Mouse (Mus musculus): ENCODE results near the gene Tm7sf2. TPM values are rescaled to one million over a fixed set of nuclear protein-coding genes. Genes with fewer than 3 reads are reported as not detected.

The Tm7sf2 gene
- polyA plus RNA-seq, 1 experiment: 76.1 TPM

DNA sequence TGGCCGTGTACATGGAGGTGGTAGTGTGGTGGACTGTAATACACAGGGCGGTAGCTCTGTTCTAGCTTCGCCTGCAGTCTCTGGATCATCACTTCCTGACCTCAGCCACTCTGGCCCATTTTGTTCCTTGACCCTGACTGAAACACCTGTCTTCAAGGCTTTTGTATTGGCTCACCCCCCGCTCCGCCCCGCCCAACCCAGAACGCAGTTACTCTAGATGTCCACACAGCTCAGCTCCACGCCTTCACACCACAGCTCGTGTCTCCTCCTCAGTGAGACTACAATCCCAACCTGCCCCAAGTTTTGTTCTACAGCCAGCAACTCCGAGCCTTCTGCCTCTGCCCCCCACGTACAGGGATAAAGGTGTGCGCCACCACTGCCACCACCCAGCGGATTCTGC lies 20.7 kb upstream of the Tm7sf2 start:
- no peak for DNase-seq (ENCODE audit: low read depth)
- TF ChIP-seq CTCF (IDR thresholded peaks at IDR 0.05; ENCODE audit: borderline replicate concordance, extremely low read depth, insufficient read depth, insufficient read length): no peak

- peak; percentile 82 for DNase-seq (ENCODE audit: low read depth)
Observed at GRCm38 (mm10) chr19:6085417-6085879, 17.3 kb upstream of the Tm7sf2 start.

DNA sequence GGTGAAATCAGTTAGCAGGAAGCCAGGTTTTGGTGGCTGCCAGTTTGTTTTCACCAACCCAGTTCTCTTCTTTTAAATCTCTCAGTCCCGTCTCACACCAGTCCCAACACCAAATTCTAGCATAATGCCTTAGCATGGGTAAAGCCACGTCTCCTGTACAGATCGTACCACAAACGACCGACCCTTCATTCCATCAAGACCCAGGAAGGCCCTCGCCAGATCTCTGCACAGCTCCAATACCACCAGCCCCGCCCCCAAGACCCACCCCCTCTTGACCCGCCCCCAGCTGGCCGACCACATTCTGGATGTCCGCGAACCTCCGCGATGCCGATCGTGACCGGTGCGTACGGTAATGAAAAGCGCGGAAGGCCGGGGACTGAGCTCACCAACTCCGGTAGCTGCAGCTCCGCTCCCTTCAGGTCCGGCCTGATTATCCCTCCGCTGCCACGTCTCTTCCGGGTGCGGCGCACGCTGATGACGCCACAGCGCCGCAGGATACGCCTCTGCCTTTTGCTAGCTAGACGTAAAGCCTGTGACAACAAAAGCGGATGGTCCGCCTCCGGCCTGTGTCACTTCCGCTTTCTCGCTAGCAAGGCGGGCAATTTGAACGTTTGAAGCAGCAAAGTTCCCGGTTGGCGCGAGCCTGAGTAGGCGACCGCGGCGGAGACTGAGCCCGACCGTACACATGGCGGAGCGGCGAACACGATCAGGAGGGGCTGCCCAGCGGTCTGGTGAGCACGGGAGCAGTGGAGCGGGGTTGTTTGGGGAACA lies 16.5 kb upstream of the Tm7sf2 start, which contains the start of the genes Zfpl1 and Cdca5:
Gene Zfpl1 (minus strand): TSS at position 479 of the 771 bp plus-strand sequence.
Gene Cdca5 (plus strand): TSS at position 506 of the 771 bp plus-strand sequence.
- TF ChIP-seq POLR2A (IDR thresholded peaks at IDR 0.05; ENCODE audit: borderline replicate concordance, extremely low read depth, insufficient read depth, insufficient read length, poor library complexity, severe bottlenecking) (peak; percentile 51; the same call in 1 of the 2 replicates), CTCF (IDR thresholded peaks at IDR 0.05; ENCODE audit: borderline replicate concordance, extremely low read depth, insufficient read depth, insufficient read length) (no peak)
- DNase-seq (ENCODE audit: low read depth): peak; percentile 99

More at GRCm38 (mm10) chr19:6085417-6085879, 17.3 kb upstream of the Tm7sf2 start:
- TF ChIP-seq POLR2A (IDR thresholded peaks at IDR 0.05; ENCODE audit: borderline replicate concordance, extremely low read depth, insufficient read depth, insufficient read length, poor library complexity, severe bottlenecking) (no peak), CTCF (IDR thresholded peaks at IDR 0.05; ENCODE audit: borderline replicate concordance, extremely low read depth, insufficient read depth, insufficient read length) (no peak)

GRCm38 (mm10) chr19:6082156-6082555 lies 14.0 kb upstream of the Tm7sf2 start, which contains the start of gene Gm28374:
Gene Gm28374, minus strand, starts transcription at chr19:6082256.
- TF ChIP-seq CTCF (IDR thresholded peaks at IDR 0.05; ENCODE audit: borderline replicate concordance, extremely low read depth, insufficient read depth, insufficient read length): no peak
- TF ChIP-seq POLR2A (IDR thresholded peaks at IDR 0.05; ENCODE audit: borderline replicate concordance, extremely low read depth, insufficient read depth, insufficient read length, poor library complexity, severe bottlenecking): no peak
- no peak for DNase-seq (ENCODE audit: low read depth)

DNA sequence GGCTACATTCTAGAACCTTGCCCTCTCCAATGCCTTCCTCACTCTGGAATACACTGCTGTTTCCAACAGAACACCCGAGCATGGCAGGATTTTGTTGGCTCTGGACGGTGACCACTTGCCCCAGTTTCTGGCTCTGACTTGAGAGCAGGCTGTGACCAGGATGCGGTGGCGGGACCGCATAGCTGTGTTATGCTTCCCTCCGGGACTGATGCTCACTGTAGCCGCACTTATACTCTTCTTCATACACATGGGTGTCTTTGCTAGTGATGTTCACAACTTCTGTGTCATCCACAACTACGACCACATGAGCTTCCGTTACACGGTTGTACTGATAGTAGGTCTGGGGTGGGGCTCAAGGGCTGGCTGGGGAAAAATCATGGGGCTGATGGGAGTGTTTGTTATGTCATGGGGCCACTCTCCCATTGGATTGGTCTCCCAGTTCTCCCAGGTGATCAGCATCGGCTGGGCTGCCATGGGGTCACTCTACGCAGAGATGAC lies 11.9 kb upstream of the Tm7sf2 start, which contains the start of gene Tmem262:
Gene Tmem262 (plus strand): TSS at position 51 of the 498 bp plus-strand sequence.
- no peak for DNase-seq (ENCODE audit: low read depth)
- no peak for TF ChIP-seq CTCF (IDR thresholded peaks at IDR 0.05; ENCODE audit: borderline replicate concordance, extremely low read depth, insufficient read depth, insufficient read length)
- no peak for TF ChIP-seq POLR2A (IDR thresholded peaks at IDR 0.05; ENCODE audit: borderline replicate concordance, extremely low read depth, insufficient read depth, insufficient read length, poor library complexity, severe bottlenecking)

- TF ChIP-seq POLR2A (IDR thresholded peaks at IDR 0.05; ENCODE audit: borderline replicate concordance, extremely low read depth, insufficient read depth, insufficient read length, poor library complexity, severe bottlenecking): no peak
- TF ChIP-seq CTCF (IDR thresholded peaks at IDR 0.05; ENCODE audit: borderline replicate concordance, extremely low read depth, insufficient read depth, insufficient read length): no peak
- peak; percentile 98 for DNase-seq (ENCODE audit: low read depth)
Observed at GRCm38 (mm10) chr19:6076564-6077393, 8.6 kb upstream of the Tm7sf2 start, which contains the start of gene Vps51. Gene Vps51, minus strand, starts transcription at chr19:6077231.

DNA sequence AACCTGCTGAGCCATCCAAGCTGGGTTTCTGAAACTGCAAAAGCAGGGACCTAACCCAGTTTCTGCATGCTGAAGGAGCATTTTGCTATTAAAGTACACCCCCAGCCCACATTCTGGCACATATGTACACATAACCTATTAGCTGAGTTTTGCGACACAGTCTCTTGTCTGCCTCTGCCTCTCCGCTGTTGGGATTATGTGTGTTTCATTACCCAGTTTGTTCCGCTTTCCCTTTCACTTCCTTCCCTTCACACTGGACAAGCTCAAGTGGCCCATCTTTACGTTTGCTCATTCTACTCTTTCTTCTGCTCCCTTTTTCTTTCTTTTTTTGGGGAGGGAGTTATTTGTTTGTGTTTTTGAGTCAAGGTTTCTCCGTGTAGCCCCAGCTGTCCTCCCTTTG lies 5.7 kb upstream of the Tm7sf2 start:
- DNase-seq (ENCODE audit: low read depth): no peak
- no peak for TF ChIP-seq CTCF (IDR thresholded peaks at IDR 0.05; ENCODE audit: borderline replicate concordance, extremely low read depth, insufficient read depth, insufficient read length)
- TF ChIP-seq POLR2A (IDR thresholded peaks at IDR 0.05; ENCODE audit: borderline replicate concordance, extremely low read depth, insufficient read depth, insufficient read length, poor library complexity, severe bottlenecking): no peak

- TF ChIP-seq POLR2A (IDR thresholded peaks at IDR 0.05; ENCODE audit: borderline replicate concordance, extremely low read depth, insufficient read depth, insufficient read length, poor library complexity, severe bottlenecking) (no peak), CTCF (IDR thresholded peaks at IDR 0.05; ENCODE audit: borderline replicate concordance, extremely low read depth, insufficient read depth, insufficient read length) (no peak)
- DNase-seq (ENCODE audit: low read depth): no peak
Observed at GRCm38 (mm10) chr19:6071261-6071660, 3.1 kb upstream of the Tm7sf2 start.

DNA sequence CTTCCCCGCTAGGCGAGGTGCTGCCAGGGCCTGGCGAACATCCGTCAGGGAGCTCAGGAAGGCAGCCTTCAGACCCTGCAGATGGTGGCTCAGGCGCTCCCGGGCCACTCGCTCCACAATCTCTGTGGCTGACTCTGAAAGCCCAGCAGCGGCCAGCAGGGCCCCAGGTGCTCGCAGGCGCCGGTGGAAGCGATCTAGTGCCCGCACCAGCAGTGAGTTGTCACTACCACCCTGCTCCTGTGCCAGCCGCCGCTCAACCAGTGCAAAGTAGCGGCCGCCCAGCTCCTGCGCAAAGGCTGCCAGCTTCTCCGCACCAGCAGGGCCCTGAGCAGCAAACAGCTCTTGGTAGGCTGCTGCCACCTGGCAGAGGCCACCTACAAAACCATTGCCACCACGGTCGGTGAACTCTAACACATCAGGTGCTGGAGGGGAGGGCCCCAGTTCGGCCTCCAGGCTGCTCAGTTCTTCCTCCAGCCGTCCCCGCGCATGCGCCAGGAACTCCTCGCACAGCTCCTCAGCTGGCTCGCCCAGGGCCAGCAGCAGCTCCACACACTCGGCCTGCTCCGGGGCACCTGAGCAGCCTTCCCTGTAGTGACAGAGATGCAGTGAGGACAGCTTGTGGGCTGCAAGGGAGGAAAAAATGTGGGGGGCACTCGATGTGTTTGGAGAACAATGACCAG lies 2.5 kb upstream of the Tm7sf2 start:
- TF ChIP-seq CTCF (IDR thresholded peaks at IDR 0.05; ENCODE audit: borderline replicate concordance, extremely low read depth, insufficient read depth, insufficient read length) (no peak), POLR2A (IDR thresholded peaks at IDR 0.05; ENCODE audit: borderline replicate concordance, extremely low read depth, insufficient read depth, insufficient read length, poor library complexity, severe bottlenecking) (no peak)
- DNase-seq (ENCODE audit: low read depth): no peak

- DNase-seq (ENCODE audit: low read depth): no peak
- TF ChIP-seq POLR2A (IDR thresholded peaks at IDR 0.05; ENCODE audit: borderline replicate concordance, extremely low read depth, insufficient read depth, insufficient read length, poor library complexity, severe bottlenecking): no peak
- no peak for TF ChIP-seq CTCF (IDR thresholded peaks at IDR 0.05; ENCODE audit: borderline replicate concordance, extremely low read depth, insufficient read depth, insufficient read length)
Observed at GRCm38 (mm10) chr19:6069851-6070250, 1.7 kb upstream of the Tm7sf2 start.

Data from brain, embryonic 14.5 days (tissue).